Mouse (Mus musculus) cerebellum, adult 2 months (tissue): ENCODE measurements around the gene Psma5.

ENCODE experiments used
- CTCF ChIP-seq: fragments of 200-500 bp; IDR thresholded peaks from 2 replicates; pipeline ENCODE4 v1.5.1; 2011; ENCODE audit warnings: low read depth, mild to moderate bottlenecking, control low read depth, low read length, moderate library complexity, borderline replicate concordance; ENCODE audit not compliant: insufficient read depth
- POLR2A ChIP-seq: fragments of 200-500 bp; IDR thresholded peaks from 2 replicates; pipeline ENCODE4 v1.6.1; 2011; ENCODE audit warnings: low read length, control low read depth, borderline replicate concordance; ENCODE audit not compliant: insufficient read depth

DNA sequence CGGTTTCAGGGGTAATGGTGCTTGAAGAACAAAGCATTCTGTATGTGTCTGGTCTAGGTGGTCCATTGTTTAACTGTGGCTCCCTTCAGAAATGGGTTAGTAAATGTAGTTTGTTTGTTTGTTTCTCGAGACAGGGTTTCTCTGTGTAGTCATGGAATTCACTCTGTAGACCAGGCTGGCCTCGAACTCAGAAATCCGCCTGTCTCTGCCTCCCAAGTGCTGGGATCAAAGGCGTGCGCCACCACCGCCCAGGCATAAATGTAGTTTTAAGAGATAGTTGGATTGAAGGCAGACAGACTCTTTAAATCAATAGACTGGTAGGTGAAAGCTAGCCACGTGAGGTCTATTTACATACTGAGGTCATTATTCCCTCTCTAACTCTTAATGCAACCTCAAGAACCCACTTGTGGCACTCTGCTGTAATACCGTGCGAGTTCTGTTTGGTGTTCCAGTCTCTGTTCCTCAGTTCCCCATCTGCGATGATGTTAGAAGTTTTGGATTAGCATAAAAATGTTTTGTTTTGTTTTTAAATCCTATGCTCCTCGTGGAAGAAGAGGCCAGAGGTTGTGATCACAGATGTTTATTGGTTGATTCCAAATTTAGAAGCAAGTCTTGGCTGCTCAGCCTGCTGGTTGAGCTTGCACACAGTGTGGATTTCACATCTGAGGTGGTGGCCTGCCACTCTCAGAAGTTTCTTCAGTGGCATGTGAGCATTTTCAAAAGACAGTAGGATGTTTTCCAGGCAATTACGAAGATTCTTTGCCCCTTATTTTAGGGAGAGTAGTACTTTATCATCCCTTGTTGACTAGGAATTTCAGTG lies 32.8 kb downstream of the Psma5 start:
- no peak for TF ChIP-seq CTCF
- no peak for TF ChIP-seq POLR2A
